Mouse (Mus musculus): ENCODE measurements around the gene Prr12.
A peak's percentile ranks its signal among the peaks of the same experiment; 100 is the strongest.

The Prr12 gene

GRCm38 (mm10) chr7:44997940-44998428 lies 54.7 kb downstream of the Prr12 start:
- DNase-seq (ENCODE audit: low spot score): peak; percentile 60

GRCm38 (mm10) chr7:44997231-44997939 lies 55.3 kb downstream of the Prr12 start, which contains the start of gene Irf3:
TSS of gene Irf3 (plus strand) at chr7:44997648.
- peak; percentile 98 for DNase-seq (ENCODE audit: low spot score)

DNA sequence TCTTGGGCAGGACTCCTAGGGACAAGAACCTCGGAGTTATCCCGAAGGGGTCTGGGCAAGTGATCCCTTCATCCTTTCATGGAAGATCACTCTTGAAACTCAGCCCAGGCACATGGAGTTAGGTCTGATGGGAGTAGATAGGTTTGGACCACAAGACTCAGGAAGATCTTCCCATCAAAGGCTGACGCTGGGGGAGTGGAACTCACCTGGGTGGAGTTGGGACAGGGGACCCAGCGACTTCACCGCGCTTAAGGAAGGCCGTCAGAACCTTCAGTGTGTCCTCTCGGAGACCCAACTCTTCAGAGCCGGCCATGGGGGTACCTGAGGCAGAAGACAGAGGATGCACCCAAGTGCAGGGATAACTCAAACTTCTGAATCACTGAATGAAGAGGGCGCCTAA lies 56.0 kb downstream of the Prr12 start:
- DNase-seq (ENCODE audit: low spot score): peak; percentile 14

DNA sequence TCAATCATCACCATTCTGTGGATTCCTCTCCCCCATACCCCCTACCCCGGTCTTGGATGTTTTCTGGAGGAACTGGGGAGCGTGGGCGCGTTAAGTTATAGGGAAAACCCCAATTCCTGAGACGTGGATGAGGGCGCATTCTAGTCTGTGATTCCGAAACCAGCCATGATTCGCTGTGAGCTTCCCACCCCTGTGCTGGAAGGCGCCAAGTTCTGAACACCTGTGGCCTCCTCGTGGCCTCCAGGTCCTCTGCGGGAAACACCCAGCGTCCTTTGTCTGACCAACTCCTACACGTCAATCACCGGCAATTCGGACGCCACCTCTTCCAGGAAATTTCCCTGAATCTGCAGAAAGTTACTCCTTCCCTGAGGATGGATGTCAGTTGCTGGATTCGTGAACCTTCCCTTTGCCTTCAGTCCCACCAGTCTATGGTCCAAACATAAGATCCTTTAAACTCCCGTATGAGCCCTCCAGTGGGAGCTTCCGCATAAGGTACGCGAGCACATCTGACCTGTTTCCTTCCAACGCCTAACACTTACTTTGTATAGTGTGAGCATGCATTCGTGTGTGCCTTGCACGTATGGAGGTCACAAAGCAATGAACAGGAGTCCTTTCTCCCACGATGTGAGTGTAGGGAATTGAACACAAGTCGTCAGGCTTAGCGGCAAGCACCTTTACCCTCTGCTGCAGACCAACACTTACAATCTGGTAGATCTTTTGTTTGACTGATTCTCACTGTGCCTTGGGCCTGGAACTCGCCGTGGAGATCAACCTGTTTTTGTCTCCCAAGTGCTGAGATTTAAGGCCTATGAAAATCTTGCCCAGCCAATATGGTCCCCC lies 65.6 kb downstream of the Prr12 start:
- peak; percentile 86 for DNase-seq (ENCODE audit: low spot score)

DNA sequence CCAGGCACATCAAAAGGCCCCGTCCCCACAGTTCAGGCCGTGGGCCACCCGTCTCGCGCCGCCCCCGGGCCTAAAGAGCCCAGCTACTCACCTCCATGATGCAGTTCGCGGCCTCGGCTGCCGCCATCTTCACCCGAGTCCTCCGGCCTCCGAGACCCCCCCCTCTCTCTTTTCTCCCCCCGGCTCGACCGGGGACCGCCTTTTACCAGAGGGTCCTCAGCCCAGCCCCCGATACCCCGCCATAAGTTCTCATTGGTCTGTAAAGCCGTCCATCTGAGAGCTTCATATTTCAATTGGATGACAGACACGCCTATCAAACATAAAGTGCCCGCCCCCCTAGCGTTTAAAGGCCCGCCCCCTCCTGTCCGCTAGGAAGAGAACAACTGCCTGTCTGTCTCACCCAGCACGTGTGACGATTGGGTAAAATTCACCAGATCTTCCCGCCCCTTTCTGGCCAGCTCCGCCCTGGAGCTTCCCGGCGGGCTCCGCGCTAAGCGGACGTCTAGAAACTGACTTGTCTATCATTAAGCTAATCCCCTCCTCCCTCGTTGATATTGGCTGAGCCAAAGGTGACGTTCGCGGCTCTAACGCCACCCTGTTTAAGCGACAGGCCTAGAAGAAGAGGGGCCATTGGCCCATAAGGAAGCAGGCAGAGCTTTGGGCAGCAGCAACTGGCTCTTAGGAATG lies 66.3 kb downstream of the Prr12 start, which contains the start of gene Prmt1:
Gene Prmt1, minus strand, starts transcription at position 377 of the 687 bp plus-strand sequence.
- DNase-seq (ENCODE audit: low spot score): peak; percentile 99

DNA sequence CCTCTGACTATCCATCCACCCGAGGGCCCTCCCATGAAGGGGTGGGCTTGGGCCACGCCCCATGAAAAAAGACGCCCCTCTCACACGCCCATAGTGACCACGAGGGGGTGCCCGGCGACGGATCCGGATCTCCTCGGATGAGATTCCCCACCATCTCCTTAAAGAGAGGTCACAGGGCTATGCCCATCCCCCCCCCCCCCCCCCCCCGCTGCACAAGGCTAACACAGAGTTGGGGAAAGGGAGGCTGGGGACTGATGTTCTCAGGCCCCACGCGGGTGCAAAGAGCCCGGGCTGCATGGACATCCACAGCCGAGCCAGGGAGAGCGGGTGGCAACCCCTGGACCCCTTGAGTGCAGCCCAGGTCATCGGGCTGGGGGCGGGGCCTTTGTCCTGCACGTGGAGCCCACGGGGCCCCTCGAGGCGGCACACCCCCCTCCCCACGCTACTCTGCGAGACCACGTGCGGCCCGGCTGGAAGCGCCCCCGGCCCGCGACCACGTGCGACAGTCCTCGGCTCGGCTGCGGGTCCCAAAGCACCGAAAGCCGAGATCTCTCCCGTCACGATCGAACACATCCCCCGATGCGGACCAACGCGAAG lies 67.0 kb downstream of the Prr12 start:
- DNase-seq (ENCODE audit: low spot score): peak; percentile 90

DNA sequence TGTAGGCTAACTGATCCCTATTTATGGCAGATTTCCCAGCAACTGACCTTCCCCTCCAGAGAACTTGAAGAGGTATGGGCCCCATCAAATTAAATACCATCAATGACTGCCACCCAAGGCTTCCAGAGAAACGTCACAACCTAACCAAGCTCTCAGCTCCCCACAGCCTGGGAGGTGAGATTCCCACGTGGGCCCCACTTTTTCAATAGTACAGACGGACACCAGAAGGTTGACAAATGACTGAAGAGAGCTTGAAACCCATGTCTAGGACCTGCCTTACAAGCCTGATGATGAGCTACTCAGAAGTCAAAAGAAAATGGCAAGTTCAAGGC lies 67.9 kb downstream of the Prr12 start:
- no peak for DNase-seq (ENCODE audit: low spot score)

GRCm38 (mm10) chr7:44983944-44984832 lies 68.5 kb downstream of the Prr12 start:
- no peak for DNase-seq (ENCODE audit: low spot score)

DNA sequence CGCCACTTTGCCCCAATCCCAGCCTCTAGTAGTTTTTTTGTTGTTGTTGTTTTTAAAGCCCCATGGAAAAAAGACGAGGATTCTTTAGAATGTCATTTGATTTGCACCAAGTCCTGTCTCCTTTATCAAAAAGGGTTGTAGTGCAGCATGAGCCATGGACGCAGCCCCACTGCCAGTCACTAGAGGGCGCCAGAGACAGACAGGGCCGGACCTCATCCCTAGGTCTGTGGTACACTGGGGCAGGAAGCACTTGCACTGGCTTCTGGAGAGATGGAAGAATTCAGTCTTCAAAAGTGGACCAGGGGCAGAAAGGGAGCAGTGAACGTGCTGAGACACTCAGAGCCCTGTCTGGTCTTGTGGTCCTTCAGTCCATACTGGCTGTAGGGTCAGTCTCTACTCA lies 69.6 kb downstream of the Prr12 start:
- DNase-seq (ENCODE audit: low spot score): peak; percentile 89

DNA sequence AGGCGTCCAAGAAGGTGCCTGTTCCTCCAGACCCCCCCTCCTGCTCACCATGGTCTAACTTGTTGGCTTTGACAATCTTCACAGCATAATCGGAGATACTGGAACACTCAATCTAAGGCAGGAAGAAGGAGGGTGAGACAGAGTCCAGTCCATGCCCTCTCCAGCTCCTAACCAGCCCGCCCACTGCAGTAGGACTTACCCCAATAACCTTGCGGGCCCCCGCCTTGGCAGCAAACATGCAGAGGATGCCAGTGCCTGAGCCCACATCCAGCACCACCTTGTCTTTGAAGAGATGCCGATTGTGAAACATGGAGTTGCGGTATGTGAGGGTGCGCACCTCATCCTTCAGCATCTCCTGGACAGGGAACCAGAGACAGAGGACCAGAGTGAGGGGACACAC lies 71.1 kb downstream of the Prr12 start:
- no peak for DNase-seq (ENCODE audit: low spot score)

DNA sequence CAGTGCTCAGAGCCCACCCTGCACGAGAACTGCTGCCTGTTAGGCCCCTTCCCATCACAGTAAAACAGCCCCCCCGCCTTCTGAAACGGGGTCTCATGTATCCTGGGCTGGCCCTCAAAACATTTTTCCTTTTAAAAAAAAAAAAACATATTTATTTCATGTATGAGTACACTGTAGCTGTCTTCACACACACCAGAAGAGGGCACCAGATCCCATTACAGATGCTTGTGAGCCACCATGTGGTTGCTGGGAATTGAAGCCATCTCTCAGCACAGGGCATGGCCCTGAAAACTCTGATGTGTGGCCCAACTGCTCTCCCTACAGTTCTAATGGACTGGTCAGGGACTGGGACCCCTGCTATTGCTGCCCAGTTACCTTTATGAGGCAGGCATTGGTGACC lies 74.4 kb downstream of the Prr12 start:
- DNase-seq (ENCODE audit: low spot score): no peak

All from embryo, embryonic 10.5 days (tissue).